Mouse (Mus musculus) liver, adult (tissue): ENCODE data around the gene Itpripl1.

Source experiments
- GATA4 ChIP-seq: IDR thresholded peaks from 2 replicates; pipeline ENCODE4 v1.6.1; 2014; ENCODE audit warnings: mild to moderate bottlenecking, low read length; ENCODE audit not compliant: insufficient replicate concordance

Gene Itpripl1

GRCm38 (mm10) chr2:127131353-127131752, 11.9 kb downstream of the Itpripl1 start:
- TF ChIP-seq GATA4: no peak

GRCm38 (mm10) chr2:127128926-127129325, 14.3 kb downstream of the Itpripl1 start:
- TF ChIP-seq GATA4: no peak

GRCm38 (mm10) chr2:127121591-127122235, 21.5 kb downstream of the Itpripl1 start:
- no peak for TF ChIP-seq GATA4

- TF ChIP-seq GATA4: no peak
Observed at GRCm38 (mm10) chr2:127108986-127109385, 34.3 kb downstream of the Itpripl1 start.

GRCm38 (mm10) chr2:127092000-127092399, 51.2 kb downstream of the Itpripl1 start:
- TF ChIP-seq GATA4: no peak
